Mouse (Mus musculus) gonadal fat pad, adult 2 months (tissue): ENCODE measurements at regions not wholly inside any gene's neighbourhood (a gene's known extent, or its start where the extent isn't known, plus 50 kb on each side); places are given as distances from the start of the nearest gene placed in this dataset.

Experiments
- DNase-seq: peaks from one replicate; pipeline ENCODE4 v3.0.0-alpha.2; 2012; ENCODE audit warnings: low read depth

- no peak for DNase-seq
Measured at GRCm38 (mm10) chr12:95054887-95055286, 637.1 kb upstream of the Flrt2 start.

DNA sequence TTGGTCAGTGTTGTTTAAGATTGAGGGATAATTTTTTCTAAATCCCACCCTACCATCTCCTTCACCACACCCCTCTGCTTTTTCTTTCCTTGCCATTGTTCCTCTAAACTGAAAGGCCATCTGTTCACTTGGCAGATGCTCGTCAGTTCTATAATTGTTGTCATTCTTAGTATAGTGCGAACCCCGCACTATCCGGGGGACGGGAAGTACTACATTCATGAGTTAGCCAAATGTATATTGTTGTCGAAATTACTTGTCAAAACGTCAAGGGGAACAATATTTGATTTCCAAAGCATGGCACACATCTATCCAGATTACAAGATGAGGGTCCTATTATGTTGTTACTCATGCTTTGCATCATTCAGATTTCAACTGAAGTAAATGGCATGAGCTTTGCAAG is 635.1 kb upstream of the Flrt2 start:
- DNase-seq = no peak

DNA sequence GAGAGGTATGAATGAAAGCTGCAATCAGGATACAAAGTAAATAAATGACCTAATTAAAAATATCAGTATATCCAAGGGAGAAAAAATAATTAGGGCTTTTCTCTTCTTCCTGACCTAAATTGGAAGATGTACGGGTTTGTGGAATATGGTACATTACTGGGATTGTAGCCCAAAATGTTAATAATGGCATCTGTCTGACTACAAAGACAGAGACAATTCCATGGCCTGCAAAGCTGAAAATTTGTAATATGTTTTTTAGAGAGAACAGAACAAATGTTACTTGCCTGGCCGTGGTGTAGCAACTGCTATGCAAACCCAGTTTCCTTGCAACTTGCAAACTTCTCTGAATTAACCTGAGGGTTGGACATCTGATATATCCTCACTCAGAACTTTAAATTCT is 632.6 kb upstream of the Flrt2 start:
- DNase-seq = no peak

DNA sequence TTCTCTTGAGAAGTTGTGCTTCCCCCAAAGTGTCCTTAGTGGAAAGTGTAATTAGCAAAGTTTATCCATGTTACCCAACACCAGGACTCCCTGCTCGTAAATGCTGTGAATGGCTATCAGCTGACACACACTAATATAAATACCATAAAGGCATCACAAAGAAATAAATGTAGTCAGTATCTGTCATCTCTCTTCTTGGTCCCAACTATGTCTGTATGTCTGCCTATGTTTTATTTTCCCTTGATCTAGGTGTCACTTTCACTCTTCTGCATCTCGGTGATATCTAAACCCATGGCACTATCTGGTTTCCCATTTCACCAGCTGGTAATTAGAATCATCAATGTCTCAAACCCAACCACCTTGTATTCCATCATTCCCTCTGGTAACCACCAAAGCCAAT is 619.7 kb upstream of the Flrt2 start:
- DNase-seq = no peak

- DNase-seq = no peak
Measured at GRCm38 (mm10) chr12:95119223-95119952, 572.6 kb upstream of the Flrt2 start.

GRCm38 (mm10) chr12:95132804-95133203 is 559.2 kb upstream of the Flrt2 start:
- no peak for DNase-seq

DNA sequence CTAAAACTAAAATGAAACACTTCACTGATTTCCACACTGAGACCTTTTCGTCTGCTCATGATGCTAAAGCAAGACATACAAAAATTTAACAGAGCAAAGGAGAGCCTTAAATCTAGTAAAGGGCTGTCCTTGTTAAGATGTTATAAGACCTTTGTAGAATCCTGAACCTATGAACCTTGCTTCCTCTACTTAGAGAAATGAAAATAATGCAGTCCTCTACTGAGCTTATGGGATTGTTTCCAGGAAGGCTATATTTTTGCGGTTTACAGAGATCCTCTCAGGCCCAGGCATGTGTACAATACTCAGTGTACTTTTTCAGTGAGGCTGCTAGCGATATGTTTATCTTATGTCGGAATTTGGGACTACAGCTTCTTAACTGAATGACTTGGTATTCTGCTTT is 558.5 kb upstream of the Flrt2 start:
- DNase-seq = no peak

DNA sequence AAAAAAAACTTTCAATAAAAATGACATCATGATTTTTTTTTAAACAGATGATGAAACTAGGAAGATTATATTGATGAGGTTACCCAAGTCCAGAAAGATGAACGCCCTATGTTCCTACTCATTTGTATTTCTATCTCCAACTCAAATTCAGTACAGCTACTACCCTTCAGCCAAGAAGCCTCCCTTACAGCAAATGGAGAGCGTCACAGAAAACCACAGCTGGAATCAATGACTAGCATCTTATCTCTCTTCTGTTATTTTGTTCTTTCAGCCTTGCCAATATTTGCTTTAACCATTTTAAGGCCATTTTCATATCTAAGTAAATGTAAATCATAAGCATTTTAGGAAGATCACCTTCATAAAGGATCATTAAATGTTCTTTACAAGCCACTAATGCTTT is 553.9 kb upstream of the Flrt2 start:
- no peak for DNase-seq

GRCm38 (mm10) chr12:95171051-95171450 is 521.0 kb upstream of the Flrt2 start:
- DNase-seq = no peak

GRCm38 (mm10) chr12:95173810-95174402 is 518.1 kb upstream of the Flrt2 start:
- no peak for DNase-seq

- DNase-seq = no peak
Measured at GRCm38 (mm10) chr12:95202486-95202885, 489.5 kb upstream of the Flrt2 start.

GRCm38 (mm10) chr12:95205081-95205480 is 486.9 kb upstream of the Flrt2 start:
- no peak for DNase-seq

DNA sequence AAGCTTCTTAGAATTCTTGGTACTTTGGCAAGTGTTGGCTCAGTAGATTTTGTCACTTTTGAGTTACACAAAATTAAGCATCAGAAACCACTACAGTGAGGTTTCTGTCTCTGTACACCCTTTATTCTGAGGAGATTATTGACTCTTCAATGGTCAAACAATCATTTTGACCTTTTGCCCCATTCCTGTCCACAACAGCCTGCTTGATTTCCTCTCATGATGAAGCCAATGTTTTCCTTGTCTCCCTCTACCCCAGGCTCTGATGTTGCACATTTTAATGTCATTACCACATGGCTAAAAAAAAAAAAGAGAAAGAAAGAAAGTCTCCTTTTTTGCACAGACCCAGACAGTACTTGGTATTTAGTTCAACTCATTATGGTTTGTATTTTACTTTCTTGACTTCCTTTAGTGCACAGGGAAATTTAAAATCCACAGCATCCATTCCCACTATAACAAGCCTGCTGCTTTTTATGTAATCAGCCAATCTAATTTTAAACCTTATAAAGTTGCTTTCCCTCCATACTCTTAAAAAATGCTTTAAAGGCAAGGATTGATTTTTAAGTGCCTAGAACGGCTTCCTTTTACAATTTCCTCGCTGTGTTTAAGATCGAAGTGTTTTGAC is 452.8 kb upstream of the Flrt2 start:
- no peak for DNase-seq

GRCm38 (mm10) chr12:95267187-95267586 is 424.8 kb upstream of the Flrt2 start:
- no peak for DNase-seq

DNA sequence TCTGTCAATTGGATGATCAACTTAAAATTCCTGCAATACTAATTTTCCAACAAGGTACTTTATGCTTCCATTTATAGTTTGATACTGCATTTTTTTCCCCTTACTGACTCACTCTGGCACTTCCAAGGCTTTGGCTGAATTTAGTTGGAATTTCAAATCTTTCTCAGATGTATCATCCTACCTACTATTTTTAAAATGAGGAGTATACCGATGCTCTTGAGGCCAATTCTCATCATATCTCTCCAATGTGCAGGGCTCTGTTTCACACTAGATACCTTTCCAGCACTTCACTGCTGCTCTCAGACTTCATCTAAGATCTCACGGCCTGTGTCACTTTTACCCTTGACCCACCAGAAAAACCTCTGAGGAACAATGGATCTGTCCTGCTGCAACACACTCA is 386.6 kb upstream of the Flrt2 start:
- DNase-seq = no peak

DNA sequence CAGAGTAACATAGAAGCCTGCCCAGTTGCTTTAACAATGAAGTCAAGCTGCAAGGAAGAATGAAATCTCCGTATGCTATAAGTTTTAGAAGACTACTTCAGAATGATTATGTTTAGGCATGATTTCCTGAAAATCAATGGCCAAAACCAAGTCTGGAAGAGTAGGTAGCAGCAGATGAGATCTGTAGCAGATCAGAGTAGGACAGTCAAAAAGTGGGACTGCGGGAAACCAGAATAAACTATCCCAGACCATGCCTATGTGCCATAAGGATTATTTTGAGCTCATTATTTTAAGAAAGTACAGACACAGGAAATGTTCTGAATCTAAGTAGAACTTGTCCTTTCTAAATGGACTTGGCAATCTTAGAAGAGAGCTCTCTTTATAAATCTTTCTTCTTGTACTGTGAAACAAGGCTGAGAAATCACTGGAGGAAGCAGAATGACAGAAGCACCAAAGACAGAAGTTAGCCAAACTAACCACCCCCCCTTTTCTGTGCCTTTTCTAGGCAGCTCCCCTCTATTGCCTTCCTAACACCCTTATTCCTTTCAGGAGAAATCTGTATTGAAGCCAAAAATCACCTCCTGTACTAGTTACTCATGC is 376.8 kb upstream of the Flrt2 start:
- no peak for DNase-seq

DNA sequence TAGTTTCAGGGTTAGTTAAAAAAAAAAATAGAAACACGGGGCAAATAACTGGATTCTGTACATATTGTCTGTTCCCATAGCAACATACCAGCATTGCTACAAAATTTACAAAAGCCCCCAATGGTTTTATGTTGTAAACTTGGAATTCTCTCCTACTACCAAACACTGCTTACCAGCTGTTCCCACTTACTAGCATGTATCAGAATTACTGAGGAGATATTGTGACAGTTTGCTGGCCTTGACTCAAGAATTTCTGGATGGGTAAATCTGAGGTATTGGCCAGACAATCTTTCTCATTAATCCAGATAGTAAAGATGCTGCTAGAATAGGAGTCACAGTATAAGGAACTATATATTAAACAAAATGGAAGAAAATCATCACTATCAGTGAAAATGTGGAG is 375.2 kb upstream of the Flrt2 start:
- no peak for DNase-seq

DNA sequence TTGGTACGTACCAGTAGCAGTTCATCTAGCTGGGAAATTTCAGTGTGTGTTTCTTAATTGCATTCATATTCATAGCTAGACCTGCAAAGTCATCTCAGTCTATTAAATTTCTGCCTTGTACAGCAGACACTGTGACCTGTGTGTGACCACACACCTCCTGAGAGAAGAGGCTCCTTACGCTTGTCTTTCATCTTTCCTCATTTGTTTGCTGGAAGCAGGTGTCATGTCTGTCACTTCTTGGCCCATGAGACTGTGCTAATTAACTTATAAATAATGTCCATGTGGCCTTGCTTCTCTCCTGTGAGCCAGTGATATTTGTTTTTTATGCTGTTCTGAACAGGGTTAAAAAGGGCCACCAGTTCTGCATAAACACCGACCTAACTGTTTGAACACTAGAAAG is 370.3 kb upstream of the Flrt2 start:
- no peak for DNase-seq

GRCm38 (mm10) chr12:95329666-95330065 is 362.4 kb upstream of the Flrt2 start:
- DNase-seq = no peak

DNA sequence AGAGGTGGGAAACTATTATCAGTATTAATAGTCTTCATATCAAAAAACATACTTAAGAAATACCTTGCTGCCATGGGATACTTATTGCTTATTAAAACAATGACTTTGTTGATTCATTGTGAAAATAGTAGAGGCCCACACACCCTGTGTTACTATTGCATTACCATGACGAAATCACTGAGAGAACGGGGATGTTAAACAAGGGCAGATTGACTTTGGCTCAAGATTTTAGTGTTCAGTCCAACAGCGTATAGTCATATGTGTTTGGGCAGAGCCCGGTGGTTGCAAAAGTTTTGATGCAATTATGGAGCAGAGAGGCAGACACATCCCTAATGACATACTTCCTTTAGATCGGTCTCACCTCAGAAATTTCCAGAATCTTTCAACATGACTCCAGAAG is 344.2 kb upstream of the Flrt2 start:
- DNase-seq = peak; percentile 98

- no peak for DNase-seq
Measured at GRCm38 (mm10) chr12:95355151-95355550, 336.9 kb upstream of the Flrt2 start.

DNA sequence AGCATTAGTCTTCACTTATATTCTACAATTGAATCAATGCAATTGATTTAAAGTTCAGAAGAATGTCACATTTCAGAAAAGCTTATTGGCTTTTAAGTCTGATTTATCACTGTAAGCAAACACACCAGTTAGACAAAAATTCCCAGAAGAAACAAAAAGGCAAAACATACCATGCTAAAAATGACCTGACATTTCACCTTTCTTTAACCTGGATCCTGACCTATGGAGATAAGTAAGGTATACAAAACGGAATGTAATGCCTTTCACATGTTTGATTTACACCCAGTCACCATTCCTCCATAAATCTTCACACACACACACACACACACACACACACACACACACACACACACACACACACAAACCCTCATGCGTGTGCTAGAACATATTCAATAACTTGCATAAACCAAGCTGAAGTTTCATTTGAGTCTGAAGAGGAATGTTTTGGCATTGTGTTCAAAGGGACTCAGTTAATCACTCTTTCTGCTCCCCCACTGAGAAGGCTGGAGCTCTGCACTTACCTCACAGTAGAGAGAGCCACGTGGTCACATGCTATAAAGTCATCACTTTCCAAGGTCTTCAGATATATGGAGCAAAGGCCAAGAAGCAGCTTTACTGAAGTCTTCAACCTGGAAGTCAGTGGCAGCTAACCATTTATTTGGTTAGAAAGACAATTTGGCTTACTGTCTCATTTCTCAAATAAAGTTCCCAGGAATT is 307.6 kb upstream of the Flrt2 start:
- no peak for DNase-seq
